Comparison of ENCODE assay signal across 22 mouse cellular contexts in the genomic region with DNA sequence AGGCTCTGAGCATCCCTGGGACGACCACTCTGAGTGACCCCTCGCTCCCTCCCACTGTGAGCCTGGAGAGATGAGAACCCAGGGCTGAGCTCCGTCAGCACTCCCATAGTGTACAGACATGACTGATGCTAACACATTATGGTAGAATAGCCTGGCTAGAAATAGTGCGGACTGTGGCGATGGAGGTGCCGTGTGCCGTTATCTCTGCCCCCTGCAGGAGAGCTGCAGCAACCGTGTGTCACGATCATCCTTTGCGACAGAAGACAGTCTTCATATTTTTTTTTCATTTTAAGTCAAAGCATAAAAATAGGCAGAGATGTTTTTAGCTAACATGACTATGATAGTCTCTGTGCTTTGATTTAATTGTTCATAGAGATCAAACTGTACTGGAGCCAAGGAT.
"Had no signal": no experiment of that assay in that cellular context is flagged by ENCODE, and none has a peak within 500 bp of the region (broad histone marks: within the 10 kb centered on the region; RNA-seq: fewer than 3 reads in every experiment).

No protein-coding gene starts in this region.

- H3K36me3 ChIP-seq: intestine, embryonic 15.5 days; kidney, embryonic 15.5 days; liver, embryonic 13.5 days; midbrain, embryonic 10.5 days; neural tube, embryonic 12.5 days; neural tube, embryonic 15.5 days had no signal

- H3K27me3 ChIP-seq: intestine, embryonic 15.5 days; kidney, embryonic 15.5 days; liver, embryonic 13.5 days; megakaryocyte, embryonic 14.5 days; neural tube, embryonic 12.5 days; neural tube, embryonic 15.5 days had no signal

- ATAC-seq: intestine, embryonic 15.5 days; lung, postnatal 0 days had no signal

- H3K9me3 ChIP-seq: intestine, embryonic 15.5 days; kidney, embryonic 15.5 days; liver, embryonic 13.5 days; midbrain, embryonic 10.5 days; neural tube, embryonic 12.5 days; neural tube, embryonic 15.5 days had no signal

- H3K9ac ChIP-seq: intestine, embryonic 15.5 days; kidney, embryonic 15.5 days; liver, embryonic 13.5 days; neural tube, embryonic 12.5 days; neural tube, embryonic 15.5 days had no signal

- H3K27ac ChIP-seq: intestine, embryonic 15.5 days; kidney, embryonic 15.5 days; liver, embryonic 13.5 days; midbrain, embryonic 10.5 days; neural tube, embryonic 12.5 days; neural tube, embryonic 15.5 days; stomach, postnatal 0 days had no signal

- H3K4me3 ChIP-seq: intestine, embryonic 15.5 days; kidney, embryonic 15.5 days; liver, embryonic 13.5 days; megakaryocyte, embryonic 14.5 days; midbrain, embryonic 10.5 days; neural tube, embryonic 12.5 days; neural tube, embryonic 15.5 days had no signal

- H3K4me1 ChIP-seq: intestine, embryonic 15.5 days; kidney, embryonic 15.5 days; liver, embryonic 13.5 days; neural tube, embryonic 12.5 days; neural tube, embryonic 15.5 days had no signal

- DNase-seq: kidney, adult 11 months; kidney, adult 8-10 months; kidney, postnatal 10 days; kidney, postnatal 36 days; left cerebral cortex, postnatal 4 days; liver, embryonic 13.5 days; lung, adult 2 months; midbrain, embryonic 14.5 days; retina, postnatal 1 day; right cerebral cortex, postnatal 14 days; right cerebral cortex, postnatal 4 days; thymus, adult 2 months; thymus, postnatal 14 days; thymus, postnatal 4 days had no signal

- H3K4me2 ChIP-seq: intestine, embryonic 15.5 days; kidney, embryonic 15.5 days; liver, embryonic 13.5 days; neural tube, embryonic 12.5 days; neural tube, embryonic 15.5 days had no signal
